Mouse (Mus musculus) Patski (cell line): ENCODE data around the gene Tm6sf2. TPM values are rescaled to one million over a fixed set of nuclear protein-coding genes. Genes with fewer than 3 reads are reported as not detected.
A peak's percentile ranks its signal among the peaks of the same experiment; 100 is the strongest.

Experiments
- ATAC-seq: fragments of 100-300 bp; one replicate; pipeline ENCODE4 v1.8.0; 2021
- CTCF ChIA-PET: fragments of 350-600 bp; sonication (Branson Sonifier 250); formaldehyde crosslinking; loops from one replicate; lab custom pipeline; 2022; ENCODE audit warnings: inconsistent platforms; lab: Charles Lee
- POLR2A ChIA-PET: fragments of 350-600 bp; sonication (Branson Sonifier 250); formaldehyde crosslinking; loops from one replicate; lab custom pipeline; 2022; ENCODE audit warnings: antibody characterized with exemption, inconsistent platforms; lab: Charles Lee
- DNase-seq: peaks from one replicate; pipeline ENCODE4 v3.0.0-alpha.2; 2011; ENCODE audit warnings: low read depth, low spot score
- H3K27me3 ChIP-seq: fragments of 371-371 bp; one replicate; pipeline ENCODE4 v1.5.1; 2021
- CTCF ChIP-seq: fragments of 100-300 bp; IDR thresholded peaks from one replicate; pipeline ENCODE4 v1.5.1; 2021
- in situ Hi-C: fragments of 300-500 bp; cut with MboI; formaldehyde crosslinking; loops from 3 replicates; pipeline ENCODE4 v1.11.1; 2018; ENCODE audit warnings: low pct_unique_long_range_greater_than_20kb, mixed read lengths
- polyA plus RNA-seq: library from polyadenylated mRNA; unstranded; gene quantifications from one replicate; pipeline ENCODE4 v1.2.3, GENCODE M21; 2021

Gene Tm6sf2
- polyA plus RNA-seq, 1 experiment from 2014 or later: 1.3 TPM

GRCm38 (mm10) chr8:70057721-70058120 is 15.0 kb upstream of the Tm6sf2 start:
- CTCF ChIA-PET: no interaction called here
- ATAC-seq: no peak
- in situ Hi-C loops: no loop called here
- TF ChIP-seq CTCF: no peak
- DNase-seq: no peak
- POLR2A ChIA-PET: no interaction called here
- no peaks in the 10 kb centered on the region for H3K27me3 ChIP-seq

GRCm38 (mm10) chr8:70071836-70072440 is 786 bp upstream of the Tm6sf2 start:
- CTCF ChIA-PET: interaction anchor here (1.1 kb wide), 1 partner anchor 13 kb away, joined by 3 read pairs; no protein-coding TSS in a partner anchor
- TF ChIP-seq CTCF: no peak
- DNase-seq: no peak
- no peak for ATAC-seq
- POLR2A ChIA-PET: no interaction called here
- in situ Hi-C loops: no loop called here
- H3K27me3 ChIP-seq: no peaks in the 10 kb centered on the region

GRCm38 (mm10) chr8:70073120-70073519 is 396 bp downstream of the Tm6sf2 start:
- in situ Hi-C loops: no loop called here
- no peaks in the 10 kb centered on the region for H3K27me3 ChIP-seq
- ChIA-PET CTCF (no interaction called here), POLR2A (no interaction called here)
- TF ChIP-seq CTCF: no peak
- no peak for ATAC-seq
- DNase-seq: no peak

DNA sequence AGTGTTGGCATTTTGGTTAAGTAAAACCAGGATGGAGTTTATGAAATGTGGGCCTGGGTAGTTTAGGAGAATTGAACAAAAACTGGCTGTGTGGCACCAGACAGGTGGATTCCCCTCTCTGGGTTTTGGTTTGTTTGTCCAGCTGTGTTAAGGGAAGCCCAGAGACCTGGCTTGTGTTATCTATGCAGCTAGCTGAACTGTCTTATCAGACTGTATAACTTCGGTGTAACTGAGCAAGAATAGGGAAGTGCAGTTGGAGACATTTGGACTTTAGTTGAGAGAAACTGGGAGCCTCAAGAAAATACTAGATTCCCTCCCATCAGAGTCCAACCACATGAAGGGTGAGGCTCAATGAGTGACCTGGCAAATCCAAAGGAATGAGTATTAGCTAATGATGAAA is 958 bp downstream of the Tm6sf2 start:
- ChIA-PET POLR2A (no interaction called here), CTCF (no interaction called here)
- no peak for TF ChIP-seq CTCF
- no peak for DNase-seq
- H3K27me3 ChIP-seq: no peaks in the 10 kb centered on the region
- ATAC-seq: no peak
- in situ Hi-C loops: no loop called here

- peaks cover 4% of the 10 kb centered on the region for H3K27me3 ChIP-seq
- TF ChIP-seq CTCF: no peak
- no peak for DNase-seq
Observed at GRCm38 (mm10) chr8:70081976-70082375, 9.3 kb downstream of the Tm6sf2 start.

GRCm38 (mm10) chr8:70083285-70083684 is 10.6 kb downstream of the Tm6sf2 start, which contains the start of gene Hapln4:
Gene Hapln4, plus strand, starts transcription at chr8:70083457.
- CTCF ChIA-PET: no interaction called here

More at GRCm38 (mm10) chr8:70081976-70082375, 9.3 kb downstream of the Tm6sf2 start:
- no peak for ATAC-seq
- CTCF ChIA-PET: no interaction called here
- in situ Hi-C loops: no loop called here
- POLR2A ChIA-PET: no interaction called here

DNA sequence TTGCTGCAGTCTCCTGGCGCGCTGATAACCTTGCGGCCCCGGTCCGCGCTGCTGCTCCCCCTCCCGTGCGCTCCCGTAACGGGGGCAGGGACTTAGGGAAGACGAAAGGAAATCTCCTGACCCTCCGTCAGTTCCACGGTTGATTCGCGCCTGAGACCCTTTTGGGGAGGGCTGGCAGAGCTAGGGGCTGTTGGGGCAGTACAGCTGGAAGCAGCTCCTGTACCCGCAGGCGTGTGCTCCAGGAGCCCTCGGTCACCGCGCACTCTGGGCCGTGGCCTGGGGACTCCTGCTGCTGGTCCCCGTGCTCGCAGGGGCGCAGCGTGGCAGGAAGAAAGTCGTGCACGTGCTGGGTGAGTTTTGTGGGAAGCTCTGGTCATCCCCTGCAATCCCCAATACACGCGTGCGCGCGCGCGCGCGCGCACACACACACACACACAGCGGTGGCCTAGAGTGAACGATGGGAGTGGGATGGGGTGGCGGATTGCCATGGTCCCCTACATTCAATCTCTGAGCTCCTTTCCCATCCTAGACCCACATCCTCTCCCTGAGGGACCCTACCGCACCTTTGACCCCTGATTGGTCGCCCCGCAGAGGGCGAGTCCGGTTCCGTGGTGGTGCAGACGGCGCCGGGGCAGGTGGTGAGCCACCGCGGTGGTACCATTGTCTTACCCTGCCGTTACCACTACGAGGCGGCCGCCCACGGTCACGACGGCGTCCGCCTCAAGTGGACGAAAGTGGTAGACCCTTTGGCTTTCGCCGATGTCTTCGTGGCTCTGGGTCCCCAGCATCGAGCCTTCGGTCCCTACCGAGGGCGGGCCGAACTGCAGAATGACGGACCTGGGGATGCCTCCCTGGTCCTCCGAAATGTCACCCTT is 11.7 kb downstream of the Tm6sf2 start:
- in situ Hi-C loops: no loop called here
- no peak for ATAC-seq
- ChIA-PET POLR2A (no interaction called here), CTCF (interaction anchor here (0.8 kb wide), 1 partner anchor 13 kb away, joined by 3 read pairs; no protein-coding TSS in a partner anchor)
- no peak for DNase-seq
- peaks cover 10% of the 10 kb centered on the region for H3K27me3 ChIP-seq
- no peak for TF ChIP-seq CTCF

More at GRCm38 (mm10) chr8:70083285-70083684, 10.6 kb downstream of the Tm6sf2 start, which contains the start of gene Hapln4:
- in situ Hi-C loops: no loop called here
- TF ChIP-seq CTCF: no peak
- no peak for ATAC-seq
- DNase-seq: no peak
- POLR2A ChIA-PET: interaction anchor here (0.7 to 1.4 kb wide), 3 partner anchors 11 to 13 kb away, joined by 3 to 4 read pairs (median 3); partner anchors contain the start of gene Tm6sf2
- H3K27me3 ChIP-seq: peaks cover 8% of the 10 kb centered on the region

- in situ Hi-C loops: no loop called here
- ChIA-PET POLR2A (no interaction called here), CTCF (no interaction called here)
- TF ChIP-seq CTCF: no peak
- DNase-seq (no peak), ATAC-seq (no peak)
- peaks cover 10% of the 10 kb centered on the region for H3K27me3 ChIP-seq
Observed at GRCm38 (mm10) chr8:70086151-70086550, 13.4 kb downstream of the Tm6sf2 start.

- no peak for TF ChIP-seq CTCF
- DNase-seq: no peak
- POLR2A ChIA-PET: no interaction called here
- no peak for ATAC-seq
- in situ Hi-C loops: no loop called here
- CTCF ChIA-PET: no interaction called here
- peaks cover 10% of the 10 kb centered on the region for H3K27me3 ChIP-seq
Observed at GRCm38 (mm10) chr8:70087237-70087636, 14.5 kb downstream of the Tm6sf2 start.

DNA sequence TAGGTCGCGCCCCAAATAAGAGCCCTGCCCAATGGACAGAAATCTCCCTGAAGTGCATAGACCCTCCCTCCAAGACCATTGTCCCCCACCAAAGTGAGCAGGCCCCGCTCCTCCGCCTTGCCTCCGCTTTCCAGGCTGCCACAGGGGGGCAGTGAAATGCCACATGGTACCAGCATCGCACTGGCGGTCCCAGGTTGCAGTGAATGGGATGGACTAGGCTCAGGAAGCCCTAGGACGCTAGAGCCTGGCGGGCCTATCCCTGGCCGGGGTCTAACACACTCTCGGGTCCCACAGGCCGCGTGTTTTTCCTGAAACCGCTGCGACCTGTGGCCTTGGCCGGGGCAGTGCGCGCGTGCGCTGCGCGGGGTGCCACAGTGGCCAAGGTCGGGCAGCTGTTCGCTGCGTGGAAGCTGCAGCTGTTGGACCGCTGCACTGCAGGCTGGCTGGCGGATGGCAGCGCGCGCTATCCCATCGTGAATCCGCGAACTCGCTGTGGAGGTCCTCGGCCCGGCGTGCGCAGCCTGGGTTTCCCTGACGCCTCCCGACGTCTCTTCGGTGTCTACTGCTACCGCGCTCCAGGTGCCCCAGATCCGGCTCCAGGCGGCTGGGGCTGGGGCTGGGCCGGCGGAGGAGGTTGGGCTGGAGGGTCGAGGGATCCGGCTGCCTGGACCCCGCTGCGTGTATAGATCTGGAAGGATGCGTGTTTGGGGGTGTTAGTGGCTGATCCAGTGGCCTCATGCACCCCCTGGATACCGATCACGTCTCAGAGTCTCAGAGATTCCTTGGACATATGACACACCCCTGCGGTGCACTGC is 15.3 kb downstream of the Tm6sf2 start:
- DNase-seq (no peak), ATAC-seq (peak; percentile 21)
- no peak for TF ChIP-seq CTCF
- ChIA-PET POLR2A (no interaction called here), CTCF (no interaction called here)
- peaks cover 10% of the 10 kb centered on the region for H3K27me3 ChIP-seq
- in situ Hi-C loops: no loop called here
